Mouse (Mus musculus) stomach, embryonic 14.5 days (tissue): ENCODE data around the gene Pdlim3. TPM values are rescaled to one million over a fixed set of nuclear protein-coding genes. Genes with fewer than 3 reads are reported as not detected.

Experiments
- ATAC-seq: fragments of 200-750 bp; cut with Nextera tagmentation; 2 replicates; pipeline ENCODE4 v1.8.0; 2017; ENCODE audit warnings: low read depth, moderate TSS enrichment; ENCODE audit not compliant: insufficient number of reproducible peaks, insufficient read depth, low FRiP score
- H3K27ac ChIP-seq: fragments of 300-500 bp; sonication (generic); 2 replicates; pipeline ENCODE4 v1.5.1; 2014; ENCODE audit warnings: mild to moderate bottlenecking, low read length, moderate library complexity, mixed read lengths
- H3K27me3 ChIP-seq: fragments of 300-500 bp; sonication (generic); 2 replicates; pipeline ENCODE4 v1.6.1; 2014; ENCODE audit warnings: low read length, control low read depth, mixed read lengths; ENCODE audit not compliant: control insufficient read depth, insufficient read depth
- H3K36me3 ChIP-seq: fragments of 300-500 bp; sonication (generic); 2 replicates; pipeline ENCODE4 v1.6.1; 2014; ENCODE audit warnings: mild to moderate bottlenecking, control low read depth, low read length, moderate library complexity, mixed read lengths; ENCODE audit not compliant: control insufficient read depth, insufficient read depth
- H3K4me1 ChIP-seq: fragments of 300-500 bp; sonication (generic); 2 replicates; pipeline ENCODE4 v1.6.1; 2014; ENCODE audit warnings: low read length, control low read depth, mixed read lengths; ENCODE audit not compliant: control insufficient read depth, insufficient read depth
- H3K4me2 ChIP-seq: fragments of 300-500 bp; sonication (generic); replicated peaks from 2 replicates; pipeline ENCODE4 v1.6.1; 2014; ENCODE audit warnings: low read depth, low read length, control low read depth
- H3K4me3 ChIP-seq: fragments of 300-500 bp; sonication (generic); 2 replicates; pipeline ENCODE4 v1.5.1; 2014; ENCODE audit warnings: low read depth, low read length, control low read depth
- H3K9ac ChIP-seq: fragments of 300-500 bp; sonication (generic); replicated peaks from 2 replicates; pipeline ENCODE4 v1.6.1; 2014; ENCODE audit warnings: low read depth, mild to moderate bottlenecking, control low read depth, low read length, moderate library complexity, mixed read lengths
- H3K9me3 ChIP-seq: fragments of 300-500 bp; sonication (generic); 2 replicates; pipeline ENCODE4 v1.6.1; 2016; ENCODE audit warnings: low read depth, low read length, control low read depth; ENCODE audit not compliant: control insufficient read depth
- WGBS: fragments of 180-500 bp; shearing (Covaris S2); extraction: QIAGEN DNeasy Blood & Tissue Kit; methylation state at CpG from one replicate; pipeline ENCODE4 v1.1.7; 2014; 5-methylcytosine and 5-hydroxymethylcytosine counted together
- polyA plus RNA-seq: library from polyadenylated mRNA; unstranded; fragments of >200 nt; fragmentation: Nextera tagmentation; extraction: Ambion mirVana; gene quantifications from 2 replicates; pipeline ENCODE4 v1.2.1, GENCODE M21; 2014

Pdlim3 gene
- polyA plus RNA-seq, 1 experiment from 2014 or later = 164 TPM

DNA sequence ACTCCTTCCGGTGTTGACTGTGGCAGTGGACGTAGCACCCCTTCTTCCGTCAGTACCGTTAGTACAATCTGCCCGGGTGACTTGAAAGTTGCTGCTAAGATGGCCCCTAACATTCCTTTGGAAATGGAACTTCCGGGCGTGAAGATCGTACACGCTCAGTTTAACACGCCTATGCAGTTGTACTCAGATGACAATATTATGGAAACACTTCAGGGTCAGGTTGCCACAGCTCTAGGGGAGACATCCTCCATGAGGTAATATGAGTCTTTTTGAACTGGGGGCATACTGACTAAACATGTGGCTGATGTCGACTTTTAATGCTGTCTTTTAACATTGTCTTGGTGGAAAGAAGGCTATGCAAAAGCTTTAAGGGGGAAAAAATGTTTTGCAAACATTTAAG lies 28.4 kb downstream of the Pdlim3 start:
- no peak for ATAC-seq
- 0 out of 2 replicates have a peak, but pooled peaks cover 2% of the 10 kb centered on the region for H3K4me1 ChIP-seq
- H3K27ac ChIP-seq = no peak overlapping the region
- no peaks in the 10 kb centered on the region for H3K27me3 ChIP-seq
- H3K36me3 ChIP-seq = no peaks in the 10 kb centered on the region; the same call in 1 of the 2 replicates
- H3K4me3 ChIP-seq = no peak overlapping the region
- H3K9me3 ChIP-seq = no peaks in the 10 kb centered on the region
- 87% methylated on average over 11 of the region's 11 CpGs for WGBS
- H3K9ac ChIP-seq = no peak overlapping the region
- H3K4me2 ChIP-seq = no peak overlapping the region

DNA sequence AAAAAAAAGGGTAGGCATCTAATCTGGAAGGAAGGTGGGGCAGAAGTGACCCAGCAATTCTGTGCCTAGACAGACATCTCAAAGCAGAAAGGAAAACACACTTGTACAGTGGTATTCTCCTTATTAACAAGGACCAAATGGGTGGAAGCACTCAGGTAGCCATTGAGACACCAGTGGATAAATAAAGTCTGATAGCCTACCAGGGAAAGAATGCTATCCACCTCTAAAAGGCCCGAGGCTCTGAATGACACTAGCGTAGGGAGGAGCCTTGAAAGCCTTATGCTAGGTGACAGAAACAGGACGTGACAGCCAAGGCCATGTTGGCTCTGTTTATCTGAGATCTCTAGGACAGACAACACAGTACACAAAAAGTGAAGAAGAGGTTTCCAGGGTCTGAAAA lies 31.2 kb downstream of the Pdlim3 start:
- Histone ChIP-seq H3K27ac (no peak overlapping the region), H3K9ac (no peak overlapping the region), H3K4me2 (no peak overlapping the region), H3K9me3 (no peaks in the 10 kb centered on the region), H3K4me1 (0 out of 2 replicates have a peak, but pooled peaks cover 2% of the 10 kb centered on the region), H3K27me3 (no peaks in the 10 kb centered on the region), H3K36me3 (no peaks in the 10 kb centered on the region; the same call in 1 of the 2 replicates), H3K4me3 (no peak overlapping the region)
- ATAC-seq = no peak
- 80% methylated on average over 3 of the region's 3 CpGs for WGBS

- no peak overlapping the region for H3K4me2 ChIP-seq
- H3K4me1 ChIP-seq = 0 out of 2 replicates have a peak, but pooled peaks cover 2% of the 10 kb centered on the region
- 70% methylated on average over 20 of the region's 20 CpGs for WGBS
- H3K9me3 ChIP-seq = no peaks in the 10 kb centered on the region
- H3K4me3 ChIP-seq = no peak overlapping the region
- ATAC-seq = peak; percentile 23; the same call in 1 of the 2 replicates
- no peak overlapping the region for H3K9ac ChIP-seq
- H3K27me3 ChIP-seq = no peaks in the 10 kb centered on the region
- no peaks in the 10 kb centered on the region; the same call in 1 of the 2 replicates for H3K36me3 ChIP-seq
- H3K27ac ChIP-seq = no peak overlapping the region
Measured at GRCm38 (mm10) chr8:45917040-45917679, 31.9 kb downstream of the Pdlim3 start.

DNA sequence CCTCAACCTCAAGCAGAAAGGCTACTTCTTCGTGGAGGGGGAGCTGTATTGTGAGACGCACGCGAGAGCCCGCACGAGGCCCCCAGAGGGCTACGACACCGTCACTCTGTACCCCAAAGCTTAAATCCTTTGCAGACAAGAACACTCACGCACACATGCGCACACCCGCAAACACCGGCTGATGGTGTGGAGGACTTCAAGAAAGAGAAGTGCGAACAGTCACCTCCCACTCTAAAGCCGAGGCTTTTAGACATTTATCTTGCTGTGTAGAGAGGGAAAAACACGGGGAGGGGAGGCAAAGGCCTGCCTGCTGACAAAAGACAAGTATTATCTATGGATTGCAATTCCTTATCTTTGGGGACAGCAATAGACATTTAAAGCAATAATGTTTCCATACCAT lies 33.6 kb downstream of the Pdlim3 start:
- Histone ChIP-seq H3K9ac (no peak overlapping the region), H3K9me3 (no peaks in the 10 kb centered on the region), H3K36me3 (no peaks in the 10 kb centered on the region; the same call in 1 of the 2 replicates), H3K4me1 (0 out of 2 replicates have a peak, but pooled peaks cover 2% of the 10 kb centered on the region), H3K27me3 (no peaks in the 10 kb centered on the region), H3K27ac (no peak overlapping the region), H3K4me2 (no peak overlapping the region), H3K4me3 (no peak overlapping the region)
- 82% methylated on average over 15 of the region's 15 CpGs for WGBS
- ATAC-seq = no peak

DNA sequence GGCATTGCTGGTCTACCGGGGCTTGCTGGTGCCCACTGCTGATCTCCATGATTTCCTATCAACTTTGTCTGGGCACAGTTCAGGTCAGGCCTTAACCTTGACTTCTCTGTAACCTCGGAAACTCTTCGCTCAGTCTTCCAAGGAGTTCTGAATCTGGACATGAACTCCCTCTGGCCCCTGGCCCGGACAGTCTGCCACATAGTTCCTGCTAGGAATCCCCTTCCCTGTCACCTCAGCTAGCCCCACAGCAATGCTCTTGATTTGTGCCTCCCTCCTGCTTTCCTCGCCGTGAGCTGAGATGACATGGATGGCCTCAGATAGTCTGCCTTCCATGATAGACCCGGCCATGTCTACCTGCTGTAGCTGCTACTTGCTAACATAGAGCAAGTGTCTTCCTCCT lies 35.1 kb downstream of the Pdlim3 start:
- Histone ChIP-seq H3K9me3 (no peaks in the 10 kb centered on the region), H3K27ac (no peak overlapping the region), H3K36me3 (no peaks in the 10 kb centered on the region; the same call in 1 of the 2 replicates), H3K9ac (no peak overlapping the region), H3K4me2 (no peak overlapping the region), H3K27me3 (no peaks in the 10 kb centered on the region), H3K4me3 (no peak overlapping the region), H3K4me1 (0 out of 2 replicates have a peak, but pooled peaks cover 2% of the 10 kb centered on the region)
- ATAC-seq = no peak
- 87% methylated on average over 7 of the region's 7 CpGs for WGBS

DNA sequence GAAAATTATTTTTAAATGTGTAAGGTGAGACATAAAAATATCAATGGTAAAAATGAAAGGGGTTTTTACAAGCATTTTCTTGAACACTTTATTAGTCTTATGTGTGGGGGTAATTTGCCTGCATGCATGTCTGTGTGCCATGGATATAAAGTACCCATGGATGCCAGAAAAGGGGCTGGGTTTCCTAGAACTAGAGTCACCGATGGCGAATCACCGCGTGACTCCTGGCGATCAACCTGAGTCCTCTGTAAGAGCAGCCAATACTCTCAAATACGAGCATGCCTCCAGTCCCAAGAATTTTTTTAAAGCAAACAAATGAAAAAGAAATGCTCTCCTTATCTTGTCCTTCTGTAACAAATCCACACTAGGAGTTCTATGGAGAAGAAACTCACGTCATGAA lies 36.9 kb downstream of the Pdlim3 start:
- no peak overlapping the region for H3K4me2 ChIP-seq
- H3K36me3 ChIP-seq = no peaks in the 10 kb centered on the region
- no peak overlapping the region for H3K9ac ChIP-seq
- no peak for ATAC-seq
- no peaks in the 10 kb centered on the region for H3K4me1 ChIP-seq
- no peaks in the 10 kb centered on the region for H3K27me3 ChIP-seq
- H3K9me3 ChIP-seq = no peaks in the 10 kb centered on the region
- 92% methylated on average over 7 of the region's 7 CpGs for WGBS
- H3K27ac ChIP-seq = no peak overlapping the region
- no peak overlapping the region for H3K4me3 ChIP-seq

DNA sequence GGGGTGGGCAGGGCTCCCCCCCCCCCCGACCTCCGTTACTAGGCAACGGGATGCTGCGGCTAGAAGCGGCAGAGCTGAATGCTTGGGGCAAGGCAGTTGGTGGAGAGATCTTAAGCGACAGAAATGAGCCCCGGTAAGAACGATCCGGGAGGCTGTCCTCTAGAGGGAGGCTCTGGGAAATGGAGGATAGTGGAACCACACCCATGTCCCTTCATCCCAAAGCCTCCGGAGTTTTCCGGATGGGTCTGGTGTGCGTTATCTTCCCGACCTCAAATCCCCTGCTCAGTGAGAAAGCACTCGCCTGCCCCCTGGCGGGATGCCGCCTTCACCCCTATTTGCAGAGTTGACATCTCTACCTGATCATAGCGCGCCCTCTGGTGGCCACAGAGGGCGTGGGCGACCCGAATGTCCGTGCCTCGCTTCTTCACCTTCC lies 49.3 kb downstream of the Pdlim3 start, which contains the start of gene Ccdc110:
Gene Ccdc110, plus strand, starts transcription at position 38 of the 433 bp plus-strand sequence.
- no peaks in the 10 kb centered on the region for H3K4me1 ChIP-seq
- H3K27me3 ChIP-seq = no peaks in the 10 kb centered on the region
- no peak within 1 kb of the TSS for H3K27ac ChIP-seq
- no peak within 1 kb of the TSS for H3K9ac ChIP-seq
- H3K4me2 ChIP-seq = peak within 1 kb of the TSS; percentile 46
- H3K4me3 ChIP-seq = peak within 1 kb of the TSS; percentile 23
- H3K9me3 ChIP-seq = no peaks in the 10 kb centered on the region
- no peaks in the 10 kb centered on the region for H3K36me3 ChIP-seq
- 6% methylated on average over 23 of the region's 23 CpGs for WGBS
- peak; percentile 77 for ATAC-seq

DNA sequence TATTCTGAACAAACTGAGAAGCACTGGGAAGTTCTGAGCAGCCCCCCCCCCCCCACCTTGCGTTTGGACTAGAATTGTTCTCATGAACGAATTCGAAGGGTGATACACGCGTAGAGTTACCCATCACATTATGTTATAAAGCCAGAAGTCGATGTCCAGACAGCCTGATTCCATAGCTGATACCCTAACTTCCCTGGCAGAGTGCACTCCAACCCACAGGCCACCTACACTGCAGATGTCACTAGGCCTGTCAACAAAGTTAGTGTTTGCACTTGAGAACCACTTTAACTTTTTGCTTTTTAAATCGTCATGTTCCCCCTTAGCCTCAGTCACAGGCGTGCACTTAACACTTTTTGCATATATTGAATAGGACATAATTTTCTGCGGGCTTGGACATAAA lies 51.7 kb downstream of the Pdlim3 start:
- H3K9ac ChIP-seq = no peak overlapping the region
- no peaks in the 10 kb centered on the region for H3K27me3 ChIP-seq
- H3K9me3 ChIP-seq = no peaks in the 10 kb centered on the region
- no peak overlapping the region for H3K27ac ChIP-seq
- H3K4me1 ChIP-seq = no peaks in the 10 kb centered on the region
- no peak overlapping the region for H3K4me3 ChIP-seq
- H3K4me2 ChIP-seq = no peak overlapping the region
- ATAC-seq = no peak
- H3K36me3 ChIP-seq = no peaks in the 10 kb centered on the region
- 87% methylated on average over 9 of the region's 9 CpGs for WGBS
